Comparison of ENCODE assay signal across 8 mouse cellular contexts in genomic region chr4:119631115-119631919, GRCm38 (mm10). TPM values are rescaled to one million over a fixed set of nuclear protein-coding genes. Genes with fewer than 3 reads are reported as not detected.
DNase-seq lines count a peak whose midpoint lies in the region; ATAC-seq and TF ChIP-seq lines count a peak whose summit lies in the region.

No protein-coding gene starts in this region.

- peak; percentile 21 to 29 for DNase-seq in cerebellum, adult 18-20 months
- no peak for DNase-seq in cerebellum, adult 11-12 months
- no peak for DNase-seq in G1E (ENCODE audit: low spot score)
- DNase-seq in heart, postnatal 4 days: peak; percentile 69
- DNase-seq in layer of hippocampus, postnatal 14 days (ENCODE audit: low spot score in 2 of 2): peak; percentile 49 to 59
- peak; percentile 73 for DNase-seq in lung, postnatal 10 days
- DNase-seq in skeletal muscle tissue, adult 2 months (ENCODE audit: low read depth, low spot score): peak; percentile 21

- ATAC-seq in G1E (ENCODE audit: extremely low read depth, insufficient number of reproducible peaks, low FRiP score, poor library complexity, severe bottlenecking): no peak; the same call in 1 of the 2 replicates
- ATAC-seq in embryonic facial prominence, embryonic 12.5 days (ENCODE audit: insufficient number of reproducible peaks, insufficient read depth, low FRiP score, low TSS enrichment): 0 out of 2 replicates have a peak, but pooled peaks have one; percentile 53

- H3K9me3 ChIP-seq in G1E (replicated peaks): no peaks in the 10 kb centered on the region
- H3K9me3 ChIP-seq in embryonic facial prominence, embryonic 12.5 days: no peaks in the 10 kb centered on the region

- H3K4me1 ChIP-seq in G1E (ENCODE audit: insufficient read depth, low read depth, low read length): peaks cover 11% of the 10 kb centered on the region
- no peaks in the 10 kb centered on the region for H3K4me1 ChIP-seq in embryonic facial prominence, embryonic 12.5 days

- peaks cover 62% of the 10 kb centered on the region for H3K36me3 ChIP-seq in G1E (replicated peaks)
- H3K36me3 ChIP-seq in embryonic facial prominence, embryonic 12.5 days: peaks cover 30% of the 10 kb centered on the region

- no peaks in the 10 kb centered on the region for H3K27me3 ChIP-seq in G1E (ENCODE audit: insufficient read depth, low read length)
- H3K27me3 ChIP-seq in embryonic facial prominence, embryonic 12.5 days: no peaks in the 10 kb centered on the region

- WGBS in embryonic facial prominence, embryonic 12.5 days: 58% methylated on average over 11 of the region's 11 CpGs

- no peak overlapping the region for H3K27ac ChIP-seq in embryonic facial prominence, embryonic 12.5 days

- TF ChIP-seq CTCF in G1E (IDR thresholded peaks at IDR 0.05; ENCODE audit: low read depth, low read length): 0 out of 2 replicates have a peak, but pooled peaks have one; percentile 4

- no peak overlapping the region for H3K9ac ChIP-seq in embryonic facial prominence, embryonic 12.5 days

- no peak overlapping the region for H3K4me3 ChIP-seq in G1E (ENCODE audit: low read depth, low read length)
- no peak overlapping the region for H3K4me3 ChIP-seq in embryonic facial prominence, embryonic 12.5 days

- H3K4me2 ChIP-seq in embryonic facial prominence, embryonic 12.5 days (replicated peaks): no peak overlapping the region

RNA-seq across cellular contexts. Expression of gene Guca2a, which starts 6.2 kb away (rescaled TPM):
- total RNA-seq in G1E (2014; fragmentation: Nextera tagmentation) (not detected in 2 replicates), G1E (2017) (not detected in 2 replicates)
- not detected in 2 replicates for polyA plus RNA-seq in G1E (2012)
- polyA plus RNA-seq in embryonic facial prominence, embryonic 12.5 days (2016; fragmentation: Nextera tagmentation; extraction: Ambion mirVana): not detected in 2 replicates
- not detected for total RNA-seq in heart, postnatal 4 days (2021)
- not detected for total RNA-seq in layer of hippocampus, postnatal 14 days (2021)

RNA-seq across cellular contexts. Expression of gene Guca2b, which starts 27.4 kb away (rescaled TPM):
- total RNA-seq in G1E (2014; fragmentation: Nextera tagmentation) (not detected in 2 replicates), G1E (2017) (0.33 TPM in 1 of 2 replicates, not detected in the other)
- not detected in 2 replicates for polyA plus RNA-seq in G1E (2012)
- polyA plus RNA-seq in embryonic facial prominence, embryonic 12.5 days (2016; fragmentation: Nextera tagmentation; extraction: Ambion mirVana): not detected in 2 replicates
- total RNA-seq in heart, postnatal 4 days (2021): under 1 TPM in 1 of 2 experiments, not detected in 1; 0.79 TPM
- not detected for total RNA-seq in layer of hippocampus, postnatal 14 days (2021)

Comparison
In these comparisons a context has a peak if more than half of its experiments do, and no peak if none do; other contexts are left out.
1. DNase-seq: peak in cerebellum, adult 18-20 months (2 of 2), heart, postnatal 4 days (single experiment), layer of hippocampus, postnatal 14 days (2 of 2), lung, postnatal 10 days (single experiment) and skeletal muscle tissue, adult 2 months (single experiment); none in cerebellum, adult 11-12 months (single experiment) and G1E (single experiment).